Mouse (Mus musculus) A20 (cell line): ENCODE measurements around the gene Rps13.
A peak's percentile ranks its signal among the peaks of the same experiment; 100 is the strongest.

Experiments
- DNase-seq: peaks from one replicate; pipeline ENCODE4 v3.0.0-alpha.2; 2011; ENCODE audit warnings: low read depth, low spot score

Rps13 gene

DNA sequence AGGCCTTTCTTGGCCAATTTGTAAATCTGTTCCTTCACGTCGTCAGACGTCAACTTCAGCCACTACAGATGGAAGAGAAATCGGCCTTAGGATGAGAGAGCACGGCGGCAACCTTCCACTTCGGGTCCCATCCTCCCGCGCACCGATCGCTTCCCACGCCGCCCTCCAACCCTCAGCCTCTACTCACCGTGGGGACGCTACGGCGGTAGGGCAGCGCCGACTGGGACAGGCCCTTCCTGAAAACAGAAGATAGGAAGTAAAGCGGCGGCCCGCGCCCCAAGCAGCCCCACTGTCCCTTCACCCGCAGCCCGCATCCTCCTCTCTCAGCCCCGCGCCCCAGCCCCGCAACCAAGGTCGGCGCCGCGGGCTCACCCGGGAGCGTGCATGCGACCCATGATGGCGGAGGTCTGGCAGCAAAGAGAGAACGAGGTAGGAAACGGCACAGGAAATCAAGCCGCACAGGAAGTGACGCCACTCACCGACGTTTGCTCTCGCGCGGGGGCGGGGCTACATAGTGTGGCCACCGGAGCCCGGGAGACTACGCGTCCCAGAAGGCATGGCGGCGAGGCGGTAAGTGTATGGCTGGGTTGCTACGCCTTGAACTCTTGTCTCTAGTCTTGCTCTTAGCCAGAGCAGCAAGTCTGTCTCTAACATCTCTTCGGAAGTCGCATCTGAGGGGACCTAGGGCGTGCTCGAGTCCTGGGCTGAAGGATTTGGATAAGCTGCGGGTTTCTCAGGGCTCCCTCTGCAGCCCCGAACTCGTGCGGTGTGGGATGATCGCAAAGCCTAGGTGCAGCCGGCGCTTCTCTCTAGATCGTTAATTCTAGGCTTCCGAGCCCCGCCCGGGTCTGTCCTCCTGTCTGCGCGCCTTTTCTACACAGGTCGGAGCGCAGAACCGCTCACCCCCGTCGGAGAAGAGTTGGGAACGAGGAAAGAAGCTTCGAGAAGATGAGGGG lies at the start of gene Rps13:
Gene Rps13 (minus strand): TSS at position 483 of the 956 bp plus-strand sequence.
- DNase-seq: peak; percentile 97

DNA sequence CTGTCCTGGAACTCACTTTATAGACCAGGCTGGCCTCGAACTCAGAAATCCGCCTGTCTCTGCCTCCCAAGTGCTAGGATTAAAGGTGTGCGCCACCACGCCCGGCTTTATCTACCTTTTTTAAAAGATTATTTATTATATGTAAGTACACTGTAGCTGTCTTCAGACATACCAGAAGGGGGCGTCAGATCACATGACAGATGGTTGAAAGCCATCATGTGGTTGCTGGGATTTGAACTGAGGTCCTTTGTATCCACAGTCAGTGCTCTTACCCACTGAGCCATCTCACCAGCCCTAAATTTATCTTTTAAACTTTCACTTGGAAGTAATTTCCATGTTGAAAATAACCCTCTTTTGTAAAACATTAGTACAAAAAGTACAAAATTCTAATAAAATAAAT lies 45.2 kb upstream of the Rps13 start:
- DNase-seq: peak; percentile 12

DNA sequence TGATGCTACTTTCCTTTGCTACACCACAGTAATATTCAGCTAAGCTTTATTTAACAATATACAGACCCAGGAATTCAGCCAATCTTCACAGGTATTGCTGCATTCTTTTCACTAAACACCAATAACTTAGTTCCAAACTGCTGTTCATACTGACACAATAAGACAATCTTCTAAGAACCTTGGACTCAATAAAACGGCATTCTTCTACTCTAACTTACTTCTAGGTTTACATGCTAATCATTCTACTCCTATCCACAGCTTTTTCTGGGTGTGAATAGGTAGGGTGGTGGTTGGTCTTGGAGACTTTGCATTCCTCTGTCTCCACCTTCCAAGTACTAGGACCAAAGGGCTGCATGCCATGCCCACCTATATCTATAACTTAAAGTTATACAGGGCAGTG lies 40.3 kb upstream of the Rps13 start:
- DNase-seq: no peak

DNA sequence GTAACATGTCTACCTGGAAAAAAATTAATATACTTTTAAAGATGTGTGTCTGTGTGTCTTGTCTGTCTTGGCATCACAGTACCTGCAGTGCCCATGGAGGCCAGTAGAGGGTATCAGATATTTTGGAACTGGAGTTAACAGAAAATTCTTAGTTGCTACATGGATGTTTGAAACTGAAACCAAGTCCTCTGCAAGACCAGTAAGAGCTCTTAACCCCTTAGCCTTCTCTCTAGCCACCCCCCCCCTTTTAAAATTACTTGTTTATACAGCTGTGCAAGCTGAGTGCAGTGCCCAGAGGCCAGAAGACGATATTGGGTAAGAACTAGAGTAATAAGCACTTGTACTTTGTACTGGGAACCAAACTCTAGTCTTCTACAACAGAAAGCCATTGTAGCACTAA lies 2.2 kb upstream of the Rps13 start:
- peak; percentile 79 for DNase-seq

DNA sequence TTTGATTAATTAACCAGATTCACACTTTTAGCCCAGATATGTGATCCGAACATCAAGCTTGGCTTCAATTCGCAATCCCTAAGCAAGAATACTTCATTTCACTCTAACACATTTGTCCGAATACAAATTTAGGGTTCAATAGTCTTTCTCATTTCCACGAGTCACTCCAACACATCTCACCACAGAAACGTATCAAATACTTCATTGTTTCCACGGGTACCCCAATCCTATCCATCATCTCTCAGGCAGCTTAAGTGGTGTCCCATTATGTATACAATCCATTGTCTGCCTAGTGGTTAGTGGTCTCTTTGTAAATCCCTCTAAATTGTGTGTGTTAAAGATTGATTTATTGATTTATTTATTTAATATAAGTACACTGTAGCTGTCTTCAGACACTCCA lies 1.1 kb upstream of the Rps13 start:
- DNase-seq: peak; percentile 58

DNA sequence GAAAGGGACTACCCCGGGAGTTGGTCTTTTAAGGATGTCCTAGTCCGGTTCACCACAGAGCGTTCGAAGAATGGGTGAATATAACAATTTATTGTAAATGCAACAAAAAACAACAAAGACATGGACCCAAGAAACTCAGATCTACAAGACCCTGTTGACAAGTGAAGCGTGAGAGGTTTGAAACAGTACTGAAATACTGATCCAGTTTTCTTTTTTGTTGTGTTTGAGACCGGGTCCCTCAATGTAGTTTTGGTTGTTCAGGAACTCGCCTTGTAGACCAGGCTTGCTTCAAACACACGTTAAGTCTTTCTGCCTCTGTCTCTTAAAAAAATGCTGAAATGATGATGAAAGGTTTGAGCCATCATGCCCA lies 659 bp upstream of the Rps13 start:
- no peak for DNase-seq

DNA sequence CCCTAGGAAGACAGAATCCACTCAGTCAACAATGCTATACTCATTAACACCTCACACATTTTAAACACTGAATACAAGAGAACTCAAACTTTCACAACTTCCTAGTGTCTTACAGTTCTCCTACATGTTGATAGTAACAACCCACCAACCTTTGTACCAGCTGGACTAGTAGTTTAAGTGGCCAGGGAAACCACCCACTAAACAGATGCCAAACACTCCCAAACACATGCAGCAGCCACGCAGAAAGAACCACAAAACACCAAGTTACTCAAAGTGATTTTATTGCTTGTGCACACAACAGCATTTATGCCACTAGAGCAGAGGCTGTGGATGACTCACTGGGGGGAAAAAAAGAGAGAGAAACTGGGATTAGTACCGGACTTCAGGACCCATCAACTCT lies 2.7 kb downstream of the Rps13 start:
- DNase-seq: peak; percentile 13

DNA sequence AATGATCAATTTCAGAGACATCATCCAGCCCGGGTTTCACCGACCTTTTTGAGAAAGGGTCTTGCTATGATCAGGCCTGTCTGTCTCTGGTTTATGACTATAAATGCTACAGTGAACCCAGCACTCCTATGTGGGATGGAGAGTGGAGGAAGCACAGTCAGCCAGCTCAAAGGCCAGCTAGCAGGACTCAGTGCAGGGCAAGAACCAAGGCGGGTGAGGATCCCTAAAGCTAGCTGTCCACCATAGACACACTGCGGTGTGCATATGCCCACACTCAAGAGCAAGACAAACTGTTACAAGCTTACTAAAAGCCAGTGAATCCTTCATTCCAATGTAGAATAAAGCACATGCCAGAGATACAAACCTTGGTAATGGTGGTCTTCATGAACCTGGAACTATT lies 4.1 kb downstream of the Rps13 start:
- DNase-seq: peak; percentile 43

DNA sequence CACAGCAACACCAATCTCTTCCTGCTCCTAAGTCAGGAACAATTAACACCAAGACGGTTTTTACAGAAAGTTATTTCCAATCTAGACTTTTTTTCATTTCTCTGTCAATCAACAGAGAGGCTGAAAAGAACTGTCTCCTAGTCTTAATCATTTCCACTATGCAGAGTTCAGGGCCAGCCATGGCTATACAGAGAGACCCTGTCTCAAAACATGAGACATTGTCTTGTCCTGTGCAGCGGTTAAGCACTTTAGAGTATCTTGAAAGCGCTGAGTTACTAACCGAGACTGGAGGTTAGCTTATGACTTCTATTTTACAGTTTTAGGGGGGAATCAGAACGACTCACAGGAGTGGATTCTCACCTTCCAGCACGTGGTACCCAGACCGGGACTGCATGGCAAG lies 5.2 kb downstream of the Rps13 start:
- peak; percentile 78 for DNase-seq

DNA sequence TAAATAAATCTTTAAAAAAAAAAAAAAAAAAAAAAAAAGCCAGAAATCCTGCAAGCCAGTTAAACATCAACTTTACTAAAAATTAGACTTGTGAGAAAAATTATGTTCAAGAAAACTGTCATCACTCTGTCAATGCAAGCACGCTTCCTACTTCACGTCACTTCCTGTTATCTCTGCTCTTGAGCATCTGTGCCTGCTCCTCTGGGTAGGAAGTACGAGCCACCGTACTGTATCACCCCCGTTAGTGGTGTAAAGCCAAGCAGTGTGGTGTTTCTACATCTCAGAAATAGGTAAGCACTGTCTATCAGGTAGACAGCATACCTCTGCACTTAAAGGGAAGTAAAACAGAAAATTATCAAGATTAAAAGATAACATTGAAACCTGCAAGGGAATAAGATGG lies 6.1 kb downstream of the Rps13 start:
- DNase-seq: peak; percentile 87

DNA sequence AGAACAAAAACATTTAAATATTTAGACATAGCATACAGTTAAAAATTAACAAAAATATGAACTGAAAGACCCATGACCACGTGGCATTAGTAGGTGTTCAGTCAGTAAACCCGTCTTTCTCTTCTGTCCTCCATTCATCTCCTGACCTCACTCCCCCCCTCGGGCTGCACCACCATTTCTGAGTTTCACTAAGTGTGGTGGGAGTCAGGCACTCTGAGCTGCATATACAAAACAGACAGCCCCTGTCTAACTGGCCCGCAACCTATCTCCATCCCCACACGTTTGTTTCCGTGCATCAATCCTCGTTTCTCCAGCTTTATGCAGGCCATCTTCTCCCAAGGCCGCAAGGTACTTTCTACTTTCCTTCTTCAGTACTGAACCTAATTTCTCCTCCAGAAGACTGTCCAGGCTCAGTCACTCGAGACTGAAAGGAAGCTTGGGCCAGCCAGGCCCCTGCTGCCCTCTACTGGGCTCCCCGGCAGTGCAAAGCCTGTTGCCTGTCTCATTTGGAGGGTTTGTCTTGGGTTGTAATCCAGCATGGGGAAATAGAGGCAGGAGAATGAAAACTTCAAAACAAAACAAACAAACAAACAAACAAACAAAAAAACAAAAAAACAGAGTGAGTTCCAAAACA lies 10.5 kb downstream of the Rps13 start:
- DNase-seq: peak; percentile 77

DNA sequence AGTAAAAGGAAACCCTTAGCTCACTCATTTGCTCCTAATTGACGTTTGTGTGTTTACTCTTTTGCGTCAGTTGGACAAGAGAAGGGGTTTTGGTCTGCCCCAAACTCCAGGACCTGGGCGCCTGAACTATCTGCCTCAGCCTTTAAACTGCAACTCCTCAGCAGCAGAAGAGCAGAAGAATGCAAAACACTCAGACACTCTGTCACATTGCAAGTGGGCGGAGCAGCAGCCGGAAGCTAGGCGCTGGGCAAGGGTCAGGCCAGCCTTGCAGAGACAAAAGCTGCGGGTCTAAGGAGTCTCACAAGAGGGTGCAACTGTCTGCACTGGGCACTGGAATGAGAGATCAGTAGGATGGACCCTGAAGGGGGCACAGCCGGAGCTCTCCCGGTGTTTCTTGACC lies 24.5 kb downstream of the Rps13 start:
- DNase-seq: peak; percentile 87

DNA sequence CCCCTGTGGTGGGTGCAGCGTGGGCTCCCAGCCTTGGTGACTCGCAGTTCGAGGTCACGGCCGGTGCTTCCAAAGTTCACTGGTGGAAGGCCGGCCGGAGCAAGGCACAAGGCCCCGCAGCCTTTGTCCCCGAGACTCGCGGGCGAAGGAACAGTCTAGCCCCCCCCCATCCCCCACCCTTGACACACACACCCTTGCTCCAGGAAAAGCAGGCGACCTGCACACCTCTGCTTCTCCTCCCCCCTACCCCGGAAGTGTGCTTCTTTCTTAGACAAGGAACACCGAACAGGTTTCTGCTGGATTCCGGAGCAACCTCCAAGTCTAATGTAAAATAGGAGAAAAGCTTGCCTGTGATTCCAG lies 25.4 kb downstream of the Rps13 start:
- DNase-seq: no peak

DNA sequence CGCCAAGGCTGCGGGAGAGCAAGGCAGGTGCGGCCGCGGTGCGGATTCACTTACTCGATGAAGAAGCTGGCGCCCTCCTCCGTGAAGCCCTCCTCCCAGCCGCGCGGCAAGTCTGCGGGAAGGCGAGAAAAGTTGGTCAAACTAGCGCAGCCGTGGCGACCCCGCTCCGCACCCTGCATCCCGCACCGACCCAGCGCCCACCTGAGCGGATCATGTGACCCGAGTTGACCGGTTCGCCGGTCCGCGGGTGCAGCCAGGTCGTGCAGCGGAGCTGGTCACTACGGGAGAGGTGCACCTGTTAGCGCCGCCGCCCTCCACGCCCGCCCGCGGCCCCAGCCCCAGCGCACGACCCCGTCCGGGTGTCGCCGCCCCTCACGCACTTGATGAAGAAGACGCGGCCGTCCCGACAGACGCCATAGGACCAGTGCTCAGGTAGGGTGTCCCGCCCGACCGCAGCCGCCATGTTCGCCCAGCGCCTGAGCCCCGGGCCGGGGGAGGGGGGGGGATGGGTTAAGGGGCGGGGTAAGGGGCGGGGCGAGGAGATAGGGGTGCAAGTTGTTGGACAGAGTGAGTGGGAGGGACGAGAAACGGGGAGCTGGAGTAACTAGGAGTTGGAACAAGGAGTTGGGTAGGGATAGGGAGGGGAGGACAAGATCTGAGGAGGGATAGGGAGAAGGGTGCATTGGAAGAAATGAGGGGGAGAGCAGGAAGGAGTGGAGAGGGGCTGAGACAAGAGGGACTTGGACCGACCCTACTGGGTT lies 25.9 kb downstream of the Rps13 start, which contains the start of gene Plekha7:
Gene Plekha7 (minus strand): TSS at position 506 of the 761 bp plus-strand sequence.
- peak; percentile 82 for DNase-seq

DNA sequence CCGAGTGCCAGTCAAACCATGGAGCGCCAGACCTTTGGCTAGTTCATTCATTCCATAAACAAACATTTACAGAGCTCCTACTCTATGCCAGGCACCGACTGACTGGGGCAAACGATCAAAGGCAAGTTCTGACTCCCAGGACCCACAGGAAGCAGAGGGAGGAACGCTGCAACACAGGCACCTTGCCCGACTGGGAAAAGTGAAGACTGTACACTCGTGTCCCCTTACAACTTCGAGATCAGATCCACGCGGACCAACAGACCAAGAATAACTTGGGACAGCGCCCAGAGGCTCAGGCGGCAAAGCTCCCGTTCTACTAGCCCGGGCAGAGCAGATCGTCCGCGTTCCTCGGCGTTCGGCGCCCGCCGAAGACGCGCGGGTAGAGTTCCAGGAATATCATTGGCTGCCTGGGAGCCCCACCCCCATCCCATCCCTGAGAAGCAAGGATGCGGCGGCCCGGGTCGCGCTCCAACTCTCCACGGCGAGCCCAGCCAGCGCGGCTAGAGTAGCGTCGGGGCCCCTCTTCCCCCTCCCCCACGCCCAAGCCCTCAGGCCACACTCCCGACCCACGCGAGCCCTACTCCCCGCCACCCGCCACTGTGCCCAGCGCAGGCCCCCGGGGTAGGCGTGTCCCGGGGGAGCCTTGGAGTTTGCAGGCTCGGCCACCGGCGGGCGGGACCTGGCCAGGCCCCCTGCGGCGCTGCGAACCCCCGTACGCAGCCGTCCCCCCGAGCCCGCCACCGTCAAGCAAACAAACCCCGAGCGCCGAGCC lies 26.7 kb downstream of the Rps13 start:
- peak; percentile 29 for DNase-seq

DNA sequence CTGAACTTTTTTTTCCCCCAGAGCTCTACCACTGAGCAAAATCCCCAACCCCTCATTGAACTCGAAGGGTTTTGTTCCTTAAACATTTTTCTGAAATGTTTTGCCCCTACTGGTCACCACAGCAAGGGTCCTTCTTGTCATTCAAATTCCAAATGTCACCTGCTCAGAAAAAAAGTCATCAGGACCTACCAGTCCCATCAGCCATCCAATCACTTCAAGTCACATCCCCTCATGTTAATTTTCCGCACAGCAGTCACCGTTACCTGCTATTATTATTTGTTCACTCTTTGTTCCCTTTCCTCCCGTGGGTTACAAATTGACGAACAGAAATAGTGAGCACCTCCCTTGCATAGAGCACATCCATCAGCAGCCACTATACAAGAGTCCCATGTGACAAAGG lies 27.4 kb downstream of the Rps13 start:
- peak; percentile 21 for DNase-seq

DNA sequence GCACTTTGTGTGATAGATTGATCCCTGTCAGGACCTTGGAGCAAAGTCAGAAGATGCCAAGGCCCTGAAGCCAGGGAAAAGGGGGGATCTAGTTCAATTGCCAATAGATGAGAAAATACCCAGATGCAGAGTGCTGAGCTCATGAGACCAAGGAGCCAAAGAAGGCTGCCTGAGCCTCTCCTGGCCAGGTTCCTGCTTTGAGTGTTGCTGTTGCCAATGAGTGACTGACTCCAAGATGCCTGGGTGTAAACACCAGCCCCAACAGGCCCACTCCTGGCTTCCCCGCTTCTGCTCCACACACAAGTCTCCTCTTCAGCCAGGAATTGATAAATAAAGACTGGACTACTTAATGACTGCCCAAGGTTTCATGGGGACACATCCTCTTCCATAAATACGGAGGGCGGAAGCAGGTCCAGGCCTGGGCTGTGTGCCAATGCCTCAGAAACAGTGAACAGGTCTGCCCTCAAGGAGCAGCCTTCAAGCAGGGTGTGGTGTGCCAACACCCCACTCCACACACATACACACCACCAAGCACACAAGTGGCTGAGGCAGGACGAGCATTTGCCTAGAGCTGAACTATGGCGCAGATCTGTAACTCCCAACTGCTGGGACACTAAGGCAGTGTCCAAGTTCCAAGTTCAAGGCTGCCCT lies 32.2 kb downstream of the Rps13 start:
- no peak for DNase-seq

DNA sequence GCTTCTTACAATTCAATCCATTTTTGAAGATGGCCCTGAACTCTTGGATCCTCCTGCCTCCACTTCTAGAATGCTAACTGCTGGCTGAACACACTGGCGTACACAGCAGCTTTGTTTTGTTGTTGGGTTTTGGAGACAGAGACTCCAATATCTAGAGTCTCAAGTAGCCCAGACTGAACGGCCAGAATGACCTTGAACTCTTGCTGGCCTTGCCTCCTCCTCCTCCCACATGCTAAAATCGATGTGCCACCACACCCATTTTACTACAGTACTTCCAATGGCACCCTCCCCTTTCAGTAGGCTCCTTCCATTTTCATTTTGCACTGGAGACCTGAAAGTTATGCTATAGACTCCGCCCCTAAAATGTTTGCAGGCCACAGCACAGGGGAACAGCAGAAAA lies 32.9 kb downstream of the Rps13 start:
- no peak for DNase-seq

DNA sequence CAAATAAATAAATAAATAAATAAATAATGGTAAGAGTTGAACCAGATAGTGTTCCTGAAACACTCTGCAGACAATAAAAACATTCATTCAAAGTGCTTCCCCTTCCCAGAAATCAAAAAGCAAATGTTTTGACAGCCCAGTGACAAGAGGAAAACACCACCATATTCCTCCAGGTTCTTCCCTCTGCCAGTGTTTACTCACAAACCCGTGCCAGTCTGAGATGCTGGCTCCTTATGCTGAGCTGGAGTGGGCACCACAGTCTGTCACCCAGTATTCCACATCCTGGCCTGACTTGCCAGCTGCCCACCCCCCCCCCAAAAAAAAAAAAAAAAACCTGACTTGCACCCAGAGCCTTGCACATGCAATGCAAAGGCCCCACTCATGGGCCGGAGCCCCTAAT lies 35.1 kb downstream of the Rps13 start:
- DNase-seq: no peak

DNA sequence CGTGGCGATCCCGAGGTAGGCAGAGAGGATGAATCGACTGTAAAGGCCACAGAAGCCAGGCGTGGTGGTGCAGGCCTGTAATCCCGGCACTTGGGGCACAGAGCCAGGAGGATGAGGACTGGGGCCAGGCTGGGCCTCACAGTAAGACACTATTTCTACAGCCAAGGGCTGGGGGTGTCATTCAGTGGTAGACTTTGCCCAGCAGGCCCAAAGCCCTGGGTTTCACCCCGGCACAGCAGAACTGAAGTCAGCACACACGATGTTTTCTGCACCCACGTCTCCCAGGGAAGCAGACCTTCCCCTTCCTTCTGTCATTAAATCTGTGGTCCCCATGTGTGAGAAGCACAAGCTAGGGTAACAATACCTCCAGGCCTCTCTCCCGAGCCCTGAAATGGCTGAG lies 35.6 kb downstream of the Rps13 start:
- DNase-seq: no peak

DNA sequence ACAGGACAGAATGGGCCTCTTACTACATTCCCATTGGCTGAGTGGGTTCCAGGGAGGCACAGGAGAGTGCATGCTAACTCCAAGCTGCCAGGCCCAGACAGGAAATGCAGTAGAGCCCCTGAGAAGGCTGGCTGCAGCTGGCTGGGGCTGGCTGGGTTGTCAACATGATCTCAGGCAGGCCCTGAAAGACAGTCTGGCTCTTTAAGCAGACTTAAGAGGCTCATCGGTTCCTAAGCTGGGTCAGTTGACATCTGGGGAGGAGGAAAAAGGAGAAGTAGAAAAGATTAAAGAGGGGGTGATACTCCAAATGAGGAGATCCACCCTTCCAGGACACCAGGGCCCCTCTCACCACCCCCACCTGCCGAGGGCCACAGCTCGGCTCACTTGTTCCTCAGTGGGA lies 39.0 kb downstream of the Rps13 start:
- peak; percentile 66 for DNase-seq
